Mouse (Mus musculus): ENCODE data around the gene Suz12. TPM values are rescaled to one million over a fixed set of nuclear protein-coding genes. Genes with fewer than 3 reads are reported as not detected.
"Not testable (repeated sequence)": the region's sequence is repeated elsewhere in the genome, so short reads cannot be mapped to it uniquely, and the experiment has no call there.

Gene Suz12
- polyA plus RNA-seq, 1 experiment from 2014 or later: 33.9 TPM

GRCm38 (mm10) chr11:79963212-79963974, 29.5 kb upstream of the Suz12 start:
- H3K9ac ChIP-seq (replicated peaks; ENCODE audit: low read depth, low read length): no peak overlapping the region
- H3K4me2 ChIP-seq (replicated peaks; ENCODE audit: low read depth, low read length): peak overlapping the region; percentile 64
- no peak overlapping the region for H3K27ac ChIP-seq (ENCODE audit: low read length)
- peak overlapping the region; percentile 84; the same call in 1 of the 2 replicates for H3K4me3 ChIP-seq (ENCODE audit: low read depth, low read length)
- 36% methylated on average over 8 of the region's 8 CpGs for WGBS
- peaks cover 6% of the 10 kb centered on the region for H3K4me1 ChIP-seq (ENCODE audit: control insufficient read depth, insufficient read depth, low read length)
- H3K27me3 ChIP-seq (ENCODE audit: control insufficient read depth, insufficient read depth, low read length): no peaks in the 10 kb centered on the region
- H3K9me3 ChIP-seq (ENCODE audit: control insufficient read depth, low read depth, low read length): no peaks in the 10 kb centered on the region
- ATAC-seq (ENCODE audit: insufficient number of reproducible peaks, insufficient read depth, low FRiP score, low read depth): no peak
- H3K36me3 ChIP-seq (ENCODE audit: control insufficient read depth, insufficient read depth, low read length): peaks cover 12% of the 10 kb centered on the region

GRCm38 (mm10) chr11:79965896-79966295, 27.0 kb upstream of the Suz12 start:
- no peaks in the 10 kb centered on the region for H3K9me3 ChIP-seq (ENCODE audit: control insufficient read depth, low read depth, low read length)
- ATAC-seq (ENCODE audit: insufficient number of reproducible peaks, insufficient read depth, low FRiP score, low read depth): no peak
- 65% methylated on average over 8 of the region's 8 CpGs for WGBS

DNA sequence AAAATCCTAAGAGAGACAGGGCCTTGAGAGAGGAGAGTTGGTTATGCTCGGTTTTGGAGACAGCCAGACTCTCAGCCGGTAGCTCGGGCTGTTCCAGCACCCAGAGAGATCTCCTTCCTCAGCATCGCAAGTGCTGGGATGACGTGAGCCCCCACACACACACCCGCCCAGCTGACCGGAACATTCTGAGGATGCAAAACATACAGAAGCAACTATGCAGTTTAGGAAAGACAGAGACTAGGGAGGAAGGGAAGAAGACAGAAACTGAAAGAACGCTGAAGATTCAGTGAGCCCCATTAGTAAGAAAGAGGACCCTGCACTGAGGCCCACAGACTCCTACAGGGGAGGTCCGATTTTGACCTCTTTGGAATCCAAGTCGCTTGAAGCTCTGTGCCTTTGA, 25.2 kb upstream of the Suz12 start:
- no peak for ATAC-seq (ENCODE audit: insufficient number of reproducible peaks, insufficient read depth, low FRiP score, low read depth)
- no peak overlapping the region for H3K4me2 ChIP-seq (replicated peaks; ENCODE audit: low read depth, low read length)
- no peak overlapping the region for H3K9ac ChIP-seq (replicated peaks; ENCODE audit: low read depth, low read length)
- no peaks in the 10 kb centered on the region for H3K9me3 ChIP-seq (ENCODE audit: control insufficient read depth, low read depth, low read length)
- H3K36me3 ChIP-seq (ENCODE audit: control insufficient read depth, insufficient read depth, low read length): no peaks in the 10 kb centered on the region
- no peak overlapping the region for H3K4me3 ChIP-seq (ENCODE audit: low read depth, low read length)
- WGBS: 72% methylated on average over 10 of the region's 10 CpGs
- no peaks in the 10 kb centered on the region for H3K27me3 ChIP-seq (ENCODE audit: control insufficient read depth, insufficient read depth, low read length)
- no peak overlapping the region for H3K27ac ChIP-seq (ENCODE audit: low read length)
- H3K4me1 ChIP-seq (ENCODE audit: control insufficient read depth, insufficient read depth, low read length): no peaks in the 10 kb centered on the region

More at GRCm38 (mm10) chr11:79965896-79966295, 27.0 kb upstream of the Suz12 start:
- H3K4me2 ChIP-seq (replicated peaks; ENCODE audit: low read depth, low read length): no peak overlapping the region
- H3K27me3 ChIP-seq (ENCODE audit: control insufficient read depth, insufficient read depth, low read length): no peaks in the 10 kb centered on the region
- no peak overlapping the region for H3K4me3 ChIP-seq (ENCODE audit: low read depth, low read length)
- no peaks in the 10 kb centered on the region for H3K36me3 ChIP-seq (ENCODE audit: control insufficient read depth, insufficient read depth, low read length)
- no peak overlapping the region for H3K9ac ChIP-seq (replicated peaks; ENCODE audit: low read depth, low read length)
- peaks cover 5% of the 10 kb centered on the region for H3K4me1 ChIP-seq (ENCODE audit: control insufficient read depth, insufficient read depth, low read length)
- no peak overlapping the region for H3K27ac ChIP-seq (ENCODE audit: low read length)

- H3K36me3 ChIP-seq (ENCODE audit: control insufficient read depth, insufficient read depth, low read length): no peaks in the 10 kb centered on the region
- peaks cover 10% of the 10 kb centered on the region for H3K27me3 ChIP-seq (ENCODE audit: control insufficient read depth, insufficient read depth, low read length)
- 13% methylated on average over 8 of the region's 8 CpGs for WGBS
- no peak for ATAC-seq (ENCODE audit: insufficient number of reproducible peaks, insufficient read depth, low FRiP score, low read depth)
- H3K9ac ChIP-seq (replicated peaks; ENCODE audit: low read depth, low read length): no peak overlapping the region
- no peaks in the 10 kb centered on the region for H3K9me3 ChIP-seq (ENCODE audit: control insufficient read depth, low read depth, low read length)
- H3K4me1 ChIP-seq (ENCODE audit: control insufficient read depth, insufficient read depth, low read length): peaks cover 8% of the 10 kb centered on the region; the same call in 1 of the 2 replicates
- peak overlapping the region; percentile 82 for H3K4me2 ChIP-seq (replicated peaks; ENCODE audit: low read depth, low read length)
- H3K27ac ChIP-seq (ENCODE audit: low read length): no peak overlapping the region
- peak overlapping the region; percentile 42 for H3K4me3 ChIP-seq (ENCODE audit: low read depth, low read length)
These were observed 19.8 kb upstream of the Suz12 start for GRCm38 (mm10) chr11:79973133-79973532.

GRCm38 (mm10) chr11:79973626-79974476, 19.1 kb upstream of the Suz12 start:
- peaks cover 8% of the 10 kb centered on the region; the same call in 1 of the 2 replicates for H3K4me1 ChIP-seq (ENCODE audit: control insufficient read depth, insufficient read depth, low read length)
- peak overlapping the region; percentile 34 for H3K9ac ChIP-seq (replicated peaks; ENCODE audit: low read depth, low read length)
- no peak overlapping the region for H3K27ac ChIP-seq (ENCODE audit: low read length)
- under 1% methylated on average over 41 of the region's 41 CpGs for whole genome bisulfite sequencing
- H3K4me2 ChIP-seq (replicated peaks; ENCODE audit: low read depth, low read length): peak overlapping the region; percentile 82
- peaks cover 10% of the 10 kb centered on the region for H3K27me3 ChIP-seq (ENCODE audit: control insufficient read depth, insufficient read depth, low read length)
- H3K4me3 ChIP-seq (ENCODE audit: low read depth, low read length): peak overlapping the region; percentile 42
- no peaks in the 10 kb centered on the region for H3K9me3 ChIP-seq (ENCODE audit: control insufficient read depth, low read depth, low read length)
- H3K36me3 ChIP-seq (ENCODE audit: control insufficient read depth, insufficient read depth, low read length): no peaks in the 10 kb centered on the region
- 0 out of 2 replicates have a peak, but pooled peaks have one; percentile 42 for ATAC-seq (ENCODE audit: insufficient number of reproducible peaks, insufficient read depth, low FRiP score, low read depth)

DNA sequence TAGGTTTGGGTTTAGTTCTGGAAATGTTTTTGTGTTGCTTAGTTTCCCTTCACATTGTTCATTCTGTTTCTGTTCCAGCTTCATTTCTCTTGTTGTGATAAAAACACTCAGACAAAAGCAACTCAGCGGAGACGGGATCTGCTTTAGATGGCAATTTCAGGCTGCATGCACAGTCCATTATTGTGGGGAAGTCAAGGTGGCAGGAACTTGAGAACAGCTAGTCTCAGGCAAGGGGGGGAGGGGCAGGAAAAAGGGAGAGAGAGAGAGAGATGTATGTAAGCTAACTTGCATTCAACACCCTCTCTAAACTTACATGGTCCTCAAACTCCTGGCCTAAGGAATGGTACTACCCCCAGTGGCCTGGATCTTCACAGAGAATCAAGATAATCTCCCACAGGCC, 17.5 kb upstream of the Suz12 start:
- Histone ChIP-seq H3K9me3 (ENCODE audit: control insufficient read depth, low read depth, low read length) (no peaks in the 10 kb centered on the region), H3K27me3 (ENCODE audit: control insufficient read depth, insufficient read depth, low read length) (peaks cover 10% of the 10 kb centered on the region), H3K4me3 (ENCODE audit: low read depth, low read length) (no peak overlapping the region), H3K9ac (replicated peaks; ENCODE audit: low read depth, low read length) (no peak overlapping the region), H3K4me1 (ENCODE audit: control insufficient read depth, insufficient read depth, low read length) (peaks cover 8% of the 10 kb centered on the region; the same call in 1 of the 2 replicates), H3K27ac (ENCODE audit: low read length) (no peak overlapping the region), H3K4me2 (replicated peaks; ENCODE audit: low read depth, low read length) (no peak overlapping the region), H3K36me3 (ENCODE audit: control insufficient read depth, insufficient read depth, low read length) (no peaks in the 10 kb centered on the region)
- 75% methylated on average over 2 of the region's 2 CpGs for WGBS
- no peak for ATAC-seq (ENCODE audit: insufficient number of reproducible peaks, insufficient read depth, low FRiP score, low read depth)

DNA sequence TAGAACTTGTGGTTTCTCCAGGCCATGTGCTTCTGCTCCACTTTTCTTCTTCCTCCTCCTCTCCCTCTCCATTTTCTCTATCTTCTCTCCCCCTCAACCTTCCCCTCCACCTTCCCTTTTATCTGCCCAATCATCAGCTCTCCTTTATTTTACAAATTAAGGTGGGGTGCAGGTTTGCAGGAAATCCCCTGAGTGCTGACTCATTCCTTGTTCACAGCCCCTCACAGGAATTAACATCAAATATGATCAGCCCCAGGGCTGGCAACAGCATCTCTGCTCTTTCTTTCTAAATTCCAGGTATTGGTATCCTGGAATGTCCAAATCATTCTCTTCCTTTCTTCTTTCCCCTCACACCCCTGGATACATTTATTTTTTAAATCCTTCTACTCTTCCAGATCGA, 16.7 kb upstream of the Suz12 start:
- H3K9ac ChIP-seq (replicated peaks; ENCODE audit: low read depth, low read length): no peak overlapping the region
- no peaks in the 10 kb centered on the region for H3K36me3 ChIP-seq (ENCODE audit: control insufficient read depth, insufficient read depth, low read length)
- no peak for ATAC-seq (ENCODE audit: insufficient number of reproducible peaks, insufficient read depth, low FRiP score, low read depth)
- peaks cover 8% of the 10 kb centered on the region; the same call in 1 of the 2 replicates for H3K4me1 ChIP-seq (ENCODE audit: control insufficient read depth, insufficient read depth, low read length)
- WGBS: 85% methylated on average over 1 of the region's 1 CpGs
- H3K27ac ChIP-seq (ENCODE audit: low read length): no peak overlapping the region
- no peaks in the 10 kb centered on the region for H3K9me3 ChIP-seq (ENCODE audit: control insufficient read depth, low read depth, low read length)
- H3K4me2 ChIP-seq (replicated peaks; ENCODE audit: low read depth, low read length): no peak overlapping the region
- H3K4me3 ChIP-seq (ENCODE audit: low read depth, low read length): no peak overlapping the region
- H3K27me3 ChIP-seq (ENCODE audit: control insufficient read depth, insufficient read depth, low read length): peaks cover 10% of the 10 kb centered on the region

DNA sequence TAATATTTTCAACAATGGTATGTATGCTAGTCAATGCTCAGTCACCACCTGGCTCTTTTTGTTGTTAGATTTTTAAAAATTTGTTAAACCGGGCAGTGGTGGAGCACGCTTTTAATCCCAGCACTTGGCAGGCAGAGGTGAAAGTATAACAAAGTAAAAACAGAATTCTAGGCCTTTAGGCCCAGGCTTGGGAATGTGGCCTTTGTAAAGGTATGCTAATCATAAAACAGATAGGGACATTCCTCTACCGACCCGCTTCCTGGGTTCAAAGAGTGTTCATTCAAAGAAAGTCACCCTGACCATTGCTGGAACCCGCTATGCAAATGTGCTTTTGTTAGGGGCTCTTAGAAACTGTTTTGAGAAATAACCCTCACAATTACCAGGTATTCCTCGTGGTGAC, 16.3 kb upstream of the Suz12 start:
- H3K4me3 ChIP-seq (ENCODE audit: low read depth, low read length); H3K27ac ChIP-seq (ENCODE audit: low read length); H3K4me2 ChIP-seq (replicated peaks; ENCODE audit: low read depth, low read length); H3K4me1 ChIP-seq (ENCODE audit: control insufficient read depth, insufficient read depth, low read length); H3K9ac ChIP-seq (replicated peaks; ENCODE audit: low read depth, low read length); H3K36me3 ChIP-seq (ENCODE audit: control insufficient read depth, insufficient read depth, low read length); ATAC-seq (ENCODE audit: insufficient number of reproducible peaks, insufficient read depth, low FRiP score, low read depth); H3K9me3 ChIP-seq (ENCODE audit: control insufficient read depth, low read depth, low read length): not testable (repeated sequence)
- 78% methylated on average over 6 of the region's 6 CpGs for WGBS
- peaks cover 10% of the 10 kb centered on the region for H3K27me3 ChIP-seq (ENCODE audit: control insufficient read depth, insufficient read depth, low read length)
